Mouse (Mus musculus): Measurements from ENCODE around the gene Zfp663. TPM values are rescaled to one million over a fixed set of nuclear protein-coding genes. Genes with fewer than 3 reads are reported as not detected.

Gene Zfp663
- polyA plus RNA-seq, 1 experiment from 2014 or later, result 6.2 TPM

GRCm38 (mm10) chr2:165305438-165305837 lies 63.1 kb downstream of the Zfp663 start:
- ATAC-seq (ENCODE audit: low FRiP score) (no peak), DNase-seq (ENCODE audit: low spot score) (no peak)
- Histone ChIP-seq H3K4me2 (replicated peaks) (no peak overlapping the region), H3K36me3 (replicated peaks; ENCODE audit: control insufficient read depth, insufficient read depth) (peaks cover 85% of the 10 kb centered on the region), H3K27ac (no peak overlapping the region), H3K27me3 (ENCODE audit: control insufficient read depth, insufficient read depth, low read length) (no peaks in the 10 kb centered on the region), H3K4me3 (replicated peaks; ENCODE audit: low read length) (no peak overlapping the region), H3K9me3 (ENCODE audit: control insufficient read depth, low read length) (no peaks in the 10 kb centered on the region), H3K9ac (no peak overlapping the region), H3K4me1 (replicated peaks; ENCODE audit: control insufficient read depth, insufficient read depth, low read length) (peaks cover 7% of the 10 kb centered on the region)
- WGBS, result 90% methylated on average over 8 of the region's 8 CpGs

GRCm38 (mm10) chr2:165304819-165305218 lies 63.7 kb downstream of the Zfp663 start:
- H3K4me3 ChIP-seq (replicated peaks; ENCODE audit: low read length), result no peak overlapping the region
- peaks cover 83% of the 10 kb centered on the region for H3K36me3 ChIP-seq (replicated peaks; ENCODE audit: control insufficient read depth, insufficient read depth)
- DNase-seq (ENCODE audit: low spot score) (no peak), ATAC-seq (ENCODE audit: low FRiP score) (no peak)
- H3K27me3 ChIP-seq (ENCODE audit: control insufficient read depth, insufficient read depth, low read length), result no peaks in the 10 kb centered on the region
- no peak overlapping the region for H3K4me2 ChIP-seq (replicated peaks)
- 91% methylated on average over 19 of the region's 19 CpGs for WGBS
- H3K27ac ChIP-seq, result no peak overlapping the region
- peaks cover under 1% of the 10 kb centered on the region; the same call in 1 of the 2 replicates for H3K4me1 ChIP-seq (replicated peaks; ENCODE audit: control insufficient read depth, insufficient read depth, low read length)
- H3K9me3 ChIP-seq (ENCODE audit: control insufficient read depth, low read length), result no peaks in the 10 kb centered on the region
- H3K9ac ChIP-seq, result no peak overlapping the region

GRCm38 (mm10) chr2:165303354-165304012 lies 65.0 kb downstream of the Zfp663 start:
- Histone ChIP-seq H3K4me1 (replicated peaks; ENCODE audit: control insufficient read depth, insufficient read depth, low read length) (no peaks in the 10 kb centered on the region), H3K4me3 (replicated peaks; ENCODE audit: low read length) (no peak overlapping the region), H3K27me3 (ENCODE audit: control insufficient read depth, insufficient read depth, low read length) (no peaks in the 10 kb centered on the region), H3K9ac (no peak overlapping the region), H3K9me3 (ENCODE audit: control insufficient read depth, low read length) (no peaks in the 10 kb centered on the region), H3K27ac (no peak overlapping the region), H3K36me3 (replicated peaks; ENCODE audit: control insufficient read depth, insufficient read depth) (peaks cover 78% of the 10 kb centered on the region), H3K4me2 (replicated peaks) (no peak overlapping the region)
- WGBS, result 92% methylated on average over 6 of the region's 6 CpGs
- ATAC-seq (ENCODE audit: low FRiP score) (no peak), DNase-seq (ENCODE audit: low spot score) (no peak)

GRCm38 (mm10) chr2:165301409-165301808 lies 67.1 kb downstream of the Zfp663 start:
- 59% methylated on average over 3 of the region's 3 CpGs for WGBS
- Histone ChIP-seq H3K4me1 (replicated peaks; ENCODE audit: control insufficient read depth, insufficient read depth, low read length) (no peaks in the 10 kb centered on the region), H3K4me3 (replicated peaks; ENCODE audit: low read length) (no peak overlapping the region), H3K27me3 (ENCODE audit: control insufficient read depth, insufficient read depth, low read length) (no peaks in the 10 kb centered on the region), H3K9me3 (ENCODE audit: control insufficient read depth, low read length) (no peaks in the 10 kb centered on the region), H3K36me3 (replicated peaks; ENCODE audit: control insufficient read depth, insufficient read depth) (peaks cover 78% of the 10 kb centered on the region), H3K27ac (no peak overlapping the region; the same call in 1 of the 2 replicates), H3K4me2 (replicated peaks) (no peak overlapping the region), H3K9ac (no peak overlapping the region)
- ATAC-seq (ENCODE audit: low FRiP score) (no peak), DNase-seq (ENCODE audit: low spot score) (no peak)

Other genes starting within 250 kb of the Zfp663 start
- 12.4 and 15.4 TPM in 2 replicates for gene Cdh22, start 133.9 kb downstream of the Zfp663 start, polyA plus RNA-seq (2014; fragmentation: Nextera tagmentation; extraction: Ambion mirVana)
- 60.1 and 60.8 TPM in 2 replicates for gene Slc35c2, start 80.9 kb downstream of the Zfp663 start, polyA plus RNA-seq (2014; fragmentation: Nextera tagmentation; extraction: Ambion mirVana)
- 99.7 and 100 TPM in 2 replicates for gene Elmo2, start 42.2 kb downstream of the Zfp663 start, polyA plus RNA-seq (2014; fragmentation: Nextera tagmentation; extraction: Ambion mirVana)
- gene Zfp334, start 19.5 kb upstream of the Zfp663 start, polyA plus RNA-seq (2014; fragmentation: Nextera tagmentation; extraction: Ambion mirVana), result 12.4 and 12.5 TPM in 2 replicates
- not detected in 2 replicates for gene Ocstamp, start 31.7 kb upstream of the Zfp663 start, polyA plus RNA-seq (2014; fragmentation: Nextera tagmentation; extraction: Ambion mirVana)
- gene Slc13a3, start 104.5 kb upstream of the Zfp663 start, polyA plus RNA-seq (2014; fragmentation: Nextera tagmentation; extraction: Ambion mirVana), result 5.9 and 7.5 TPM in 2 replicates
- 40.0 and 44.4 TPM in 2 replicates for gene Trp53rka, start 124.6 kb upstream of the Zfp663 start, polyA plus RNA-seq (2014; fragmentation: Nextera tagmentation; extraction: Ambion mirVana)
- 2.2 and 2.6 TPM in 2 replicates for gene Slc2a10, start 135.1 kb upstream of the Zfp663 start, polyA plus RNA-seq (2014; fragmentation: Nextera tagmentation; extraction: Ambion mirVana)
- gene Eya2, start 226.3 kb upstream of the Zfp663 start, polyA plus RNA-seq (2014; fragmentation: Nextera tagmentation; extraction: Ambion mirVana), result 7.9 and 10.0 TPM in 2 replicates